In genomic region chr9:68978656-68979055, GRCm38 (mm10) we compare ENCODE assay signal across 19 mouse cellular contexts.
DNase-seq lines count a peak whose midpoint lies in the region; ATAC-seq lines count a peak whose summit lies in the region.
"Had no signal": no experiment of that assay in that cellular context is flagged by ENCODE, and none has a peak within 500 bp of the region (broad histone marks: within the 10 kb centered on the region; RNA-seq: fewer than 3 reads in every experiment).

No protein-coding gene starts in this region.

- DNase-seq in cerebellum, postnatal 14 days, result no peak
- DNase-seq in cerebellum, adult 18-20 months, result peak; percentile 45 to 64
- no peak for DNase-seq in cerebellum, postnatal 10 days
- DNase-seq in cerebellum, postnatal 36 days, result peak; percentile 29 to 52
- no peak for DNase-seq in layer of hippocampus, adult 8-10 months (ENCODE audit: low spot score in 2 of 2)
- DNase-seq: adrenal gland, adult 8-10 months; adrenal gland, postnatal 25 days; gastrocnemius, postnatal 25 days; heart, adult 18-20 months; heart, postnatal 10 days; heart, postnatal 36 days; kidney, adult 11 months; kidney, adult 8-10 months had no signal

- peak; percentile 45; the same call in 1 of the 2 replicates for ATAC-seq in cerebellum, adult (ENCODE audit: insufficient number of reproducible peaks, low FRiP score, low TSS enrichment)
- ATAC-seq: activated CD4-positive, CD25-positive, alpha-beta regulatory T cell, adult 4 months; forebrain, embryonic 13.5 days; forebrain, embryonic 16.5 days; hindbrain, embryonic 16.5 days; intestine, embryonic 15.5 days had no signal

Comparison
In these comparisons a context has a peak if more than half of its experiments do, and no peak if none do; other contexts are left out.
1. DNase-seq: peak in cerebellum, adult 18-20 months (2 of 2) and cerebellum, postnatal 36 days (2 of 2); none in cerebellum, postnatal 14 days (0 of 2), cerebellum, postnatal 10 days (0 of 2) and layer of hippocampus, adult 8-10 months (0 of 2).